Mouse (Mus musculus): Measurements from ENCODE around the gene Mettl14. TPM values are rescaled to one million over a fixed set of nuclear protein-coding genes. Genes with fewer than 3 reads are reported as not detected.

The Mettl14 gene
- polyA plus RNA-seq, 1 experiment from 2014 or later = 20.4 TPM

Other genes starting within 250 kb of the Mettl14 start
- 0.28 and 1.1 TPM in 2 replicates for gene Synpo2, start 150.0 kb downstream of the Mettl14 start, polyA plus RNA-seq (2014; fragmentation: Nextera tagmentation; extraction: Ambion mirVana)
- gene Sec24d, start 118.7 kb downstream of the Mettl14 start, polyA plus RNA-seq (2014; fragmentation: Nextera tagmentation; extraction: Ambion mirVana) = 7.2 and 12.0 TPM in 2 replicates
- gene Prss12, start 60.8 kb upstream of the Mettl14 start, polyA plus RNA-seq (2014; fragmentation: Nextera tagmentation; extraction: Ambion mirVana) = 9.1 and 9.3 TPM in 2 replicates

Measured in midbrain, embryonic 14.5 days (tissue).